Mouse (Mus musculus): ENCODE data around the gene Cd101. TPM values are rescaled to one million over a fixed set of nuclear protein-coding genes. Genes with fewer than 3 reads are reported as not detected.

Cd101 gene
- polyA plus RNA-seq, 1 experiment from 2014 or later, result 0.04 TPM

DNA sequence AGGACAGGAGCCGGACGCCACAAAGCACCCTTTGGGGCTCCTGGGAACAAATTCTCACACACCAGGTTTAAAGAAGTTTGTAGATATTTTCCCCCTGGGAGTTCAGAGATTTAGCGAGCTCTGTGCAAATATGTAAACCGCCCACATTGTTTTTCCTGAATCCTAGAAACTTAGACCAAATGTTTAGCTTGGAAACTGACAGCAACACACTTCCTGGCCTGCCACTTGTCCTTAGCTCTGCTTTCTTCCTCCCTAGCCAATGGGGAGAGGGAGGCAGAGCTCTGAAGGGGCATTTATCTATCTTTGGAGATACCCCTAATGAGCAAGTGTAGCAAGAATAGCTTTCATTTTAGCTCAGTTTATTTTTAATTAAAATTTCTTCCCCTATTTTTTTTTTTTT lies 14.1 kb downstream of the Cd101 start:
- Histone ChIP-seq H3K9ac (no peak overlapping the region), H3K9me3 (replicated peaks) (no peaks in the 10 kb centered on the region), H3K4me3 (replicated peaks) (no peak overlapping the region), H3K27ac (no peak overlapping the region), H3K4me2 (no peak overlapping the region), H3K4me1 (peaks cover 20% of the 10 kb centered on the region; the same call in 1 of the 2 replicates), H3K36me3 (no peaks in the 10 kb centered on the region), H3K27me3 (no peaks in the 10 kb centered on the region)
- WGBS, result 46% methylated on average over 4 of the region's 4 CpGs
- no peak for ATAC-seq (replicated peaks; ENCODE audit: low FRiP score)

DNA sequence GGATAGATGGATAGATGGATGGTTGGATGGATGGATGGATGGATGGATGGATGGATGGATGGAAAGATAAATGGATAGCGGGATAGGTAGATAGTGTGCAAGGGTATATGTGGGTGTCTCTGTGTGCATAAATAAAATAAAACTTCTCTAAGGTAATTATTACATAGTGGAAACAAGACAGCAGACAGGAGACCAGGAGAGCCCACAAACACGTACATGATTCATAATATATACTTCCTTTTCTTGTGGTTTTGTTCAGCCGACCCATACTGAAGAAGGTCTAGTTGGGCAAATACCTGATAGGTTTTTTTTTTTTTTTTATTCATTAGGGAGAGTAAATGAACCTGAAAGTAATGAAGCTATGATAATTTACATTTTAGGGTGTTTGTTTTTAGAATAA lies 15.8 kb downstream of the Cd101 start:
- ATAC-seq (replicated peaks; ENCODE audit: low FRiP score), result no peak
- Histone ChIP-seq H3K4me1 (peaks cover 20% of the 10 kb centered on the region; the same call in 1 of the 2 replicates), H3K27me3 (no peaks in the 10 kb centered on the region), H3K9ac (no peak overlapping the region), H3K36me3 (no peaks in the 10 kb centered on the region), H3K27ac (no peak overlapping the region), H3K9me3 (replicated peaks) (no peaks in the 10 kb centered on the region), H3K4me2 (no peak overlapping the region), H3K4me3 (replicated peaks) (no peak overlapping the region)
- WGBS, result 90% methylated on average over 3 of the region's 3 CpGs

- no peak overlapping the region for H3K27ac ChIP-seq
- H3K9me3 ChIP-seq (replicated peaks), result no peaks in the 10 kb centered on the region
- no peak for ATAC-seq (replicated peaks; ENCODE audit: low FRiP score)
- no peak overlapping the region for H3K9ac ChIP-seq
- H3K4me3 ChIP-seq (replicated peaks), result no peak overlapping the region
- no peaks in the 10 kb centered on the region for H3K27me3 ChIP-seq
- H3K4me2 ChIP-seq, result no peak overlapping the region
- H3K36me3 ChIP-seq, result no peaks in the 10 kb centered on the region
- WGBS, result 95% methylated on average over 10 of the region's 10 CpGs
- peaks cover 20% of the 10 kb centered on the region; the same call in 1 of the 2 replicates for H3K4me1 ChIP-seq
These were observed 16.4 kb downstream of the Cd101 start for GRCm38 (mm10) chr3:101013005-101013404.

- Histone ChIP-seq H3K27me3 (no peaks in the 10 kb centered on the region), H3K4me1 (peaks cover 20% of the 10 kb centered on the region; the same call in 1 of the 2 replicates), H3K27ac (no peak overlapping the region), H3K9me3 (replicated peaks) (no peaks in the 10 kb centered on the region), H3K9ac (no peak overlapping the region), H3K4me2 (no peak overlapping the region), H3K4me3 (replicated peaks) (no peak overlapping the region), H3K36me3 (no peaks in the 10 kb centered on the region)
- 88% methylated on average over 8 of the region's 8 CpGs for WGBS
- no peak for ATAC-seq (replicated peaks; ENCODE audit: low FRiP score)
These were observed 16.8 kb downstream of the Cd101 start for GRCm38 (mm10) chr3:101012597-101012996.

DNA sequence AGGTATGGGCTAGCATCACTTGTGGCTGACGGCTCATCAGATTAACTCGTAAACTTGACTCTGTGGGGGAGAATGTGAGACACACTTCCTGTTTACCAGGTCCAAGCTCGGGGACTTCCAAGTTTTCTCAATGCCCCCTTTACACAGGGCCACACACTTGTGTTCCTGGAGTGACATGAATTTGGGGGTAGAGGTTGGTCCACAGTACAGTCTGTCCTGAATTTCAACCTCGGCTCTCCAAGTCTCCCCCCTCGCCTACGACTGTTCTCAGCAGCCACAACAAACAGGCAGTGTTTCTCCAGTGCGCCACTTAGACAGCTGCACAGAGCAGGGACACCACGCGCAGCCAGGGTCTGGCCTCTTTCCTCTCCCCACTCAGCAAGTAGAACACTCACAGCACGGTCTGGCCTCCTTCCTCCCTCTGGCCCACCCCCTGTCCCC lies 17.2 kb downstream of the Cd101 start:
- H3K4me1 ChIP-seq, result peaks cover 20% of the 10 kb centered on the region; the same call in 1 of the 2 replicates
- H3K9me3 ChIP-seq (replicated peaks), result no peaks in the 10 kb centered on the region
- 52% methylated on average over 10 of the region's 10 CpGs for WGBS
- H3K9ac ChIP-seq, result no peak overlapping the region
- no peak overlapping the region for H3K4me2 ChIP-seq
- no peaks in the 10 kb centered on the region for H3K27me3 ChIP-seq
- no peak for ATAC-seq (replicated peaks; ENCODE audit: low FRiP score)
- H3K36me3 ChIP-seq, result no peaks in the 10 kb centered on the region
- H3K4me3 ChIP-seq (replicated peaks), result no peak overlapping the region
- no peak overlapping the region for H3K27ac ChIP-seq

GRCm38 (mm10) chr3:101011203-101011600 lies 18.2 kb downstream of the Cd101 start:
- Histone ChIP-seq H3K4me2 (no peak overlapping the region), H3K9ac (no peak overlapping the region), H3K4me3 (replicated peaks) (no peak overlapping the region), H3K4me1 (peaks cover 20% of the 10 kb centered on the region; the same call in 1 of the 2 replicates), H3K27me3 (no peaks in the 10 kb centered on the region), H3K27ac (no peak overlapping the region), H3K36me3 (no peaks in the 10 kb centered on the region), H3K9me3 (replicated peaks) (no peaks in the 10 kb centered on the region)
- ATAC-seq (replicated peaks; ENCODE audit: low FRiP score), result no peak
- WGBS, result 55% methylated on average over 5 of the region's 5 CpGs

GRCm38 (mm10) chr3:101010589-101011202 lies 18.7 kb downstream of the Cd101 start:
- H3K36me3 ChIP-seq, result no peaks in the 10 kb centered on the region
- ATAC-seq (replicated peaks; ENCODE audit: low FRiP score), result no peak
- no peak overlapping the region for H3K4me2 ChIP-seq
- no peak overlapping the region for H3K4me3 ChIP-seq (replicated peaks)
- no peaks in the 10 kb centered on the region for H3K27me3 ChIP-seq
- H3K9ac ChIP-seq, result no peak overlapping the region
- 92% methylated on average over 4 of the region's 4 CpGs for WGBS
- no peak overlapping the region for H3K27ac ChIP-seq
- peaks cover 15% of the 10 kb centered on the region; the same call in 1 of the 2 replicates for H3K4me1 ChIP-seq
- no peaks in the 10 kb centered on the region for H3K9me3 ChIP-seq (replicated peaks)

GRCm38 (mm10) chr3:101007112-101007782 lies 22.1 kb downstream of the Cd101 start:
- whole genome bisulfite sequencing, result 44% methylated on average over 5 of the region's 5 CpGs
- no peak overlapping the region for H3K9ac ChIP-seq
- no peaks in the 10 kb centered on the region for H3K9me3 ChIP-seq (replicated peaks)
- no peaks in the 10 kb centered on the region for H3K27me3 ChIP-seq
- H3K36me3 ChIP-seq, result no peaks in the 10 kb centered on the region
- peaks cover 3% of the 10 kb centered on the region; the same call in 1 of the 2 replicates for H3K4me1 ChIP-seq
- no peak for ATAC-seq (replicated peaks; ENCODE audit: low FRiP score)
- H3K27ac ChIP-seq, result no peak overlapping the region
- H3K4me3 ChIP-seq (replicated peaks), result no peak overlapping the region
- no peak overlapping the region for H3K4me2 ChIP-seq

- H3K36me3 ChIP-seq, result no peaks in the 10 kb centered on the region
- H3K9ac ChIP-seq, result no peak overlapping the region
- H3K27ac ChIP-seq, result no peak overlapping the region
- 74% methylated on average over 6 of the region's 6 CpGs for WGBS
- H3K27me3 ChIP-seq, result no peaks in the 10 kb centered on the region
- no peaks in the 10 kb centered on the region; the same call in 1 of the 2 replicates for H3K4me1 ChIP-seq
- no peak for ATAC-seq (replicated peaks; ENCODE audit: low FRiP score)
- no peak overlapping the region for H3K4me3 ChIP-seq (replicated peaks)
- H3K9me3 ChIP-seq (replicated peaks), result no peaks in the 10 kb centered on the region
- H3K4me2 ChIP-seq, result no peak overlapping the region
These were observed 24.0 kb downstream of the Cd101 start for GRCm38 (mm10) chr3:101005392-101005791.

- Histone ChIP-seq H3K4me3 (replicated peaks) (no peak overlapping the region), H3K4me1 (peaks cover 4% of the 10 kb centered on the region), H3K27ac (no peak overlapping the region), H3K36me3 (no peaks in the 10 kb centered on the region), H3K27me3 (no peaks in the 10 kb centered on the region), H3K9me3 (replicated peaks) (no peaks in the 10 kb centered on the region), H3K9ac (no peak overlapping the region), H3K4me2 (no peak overlapping the region)
- 86% methylated on average over 15 of the region's 15 CpGs for WGBS
- ATAC-seq (replicated peaks; ENCODE audit: low FRiP score), result no peak
These were observed 25.6 kb downstream of the Cd101 start for GRCm38 (mm10) chr3:101003575-101004356.

GRCm38 (mm10) chr3:100999732-101000131 lies 29.6 kb downstream of the Cd101 start:
- 20% methylated on average over 2 of the region's 2 CpGs for WGBS
- Histone ChIP-seq H3K4me3 (replicated peaks) (no peak overlapping the region), H3K27ac (no peak overlapping the region), H3K4me2 (no peak overlapping the region), H3K27me3 (no peaks in the 10 kb centered on the region), H3K9me3 (replicated peaks) (no peaks in the 10 kb centered on the region), H3K9ac (no peak overlapping the region), H3K4me1 (peaks cover 4% of the 10 kb centered on the region; the same call in 1 of the 2 replicates), H3K36me3 (no peaks in the 10 kb centered on the region)
- ATAC-seq (replicated peaks; ENCODE audit: low FRiP score), result no peak

DNA sequence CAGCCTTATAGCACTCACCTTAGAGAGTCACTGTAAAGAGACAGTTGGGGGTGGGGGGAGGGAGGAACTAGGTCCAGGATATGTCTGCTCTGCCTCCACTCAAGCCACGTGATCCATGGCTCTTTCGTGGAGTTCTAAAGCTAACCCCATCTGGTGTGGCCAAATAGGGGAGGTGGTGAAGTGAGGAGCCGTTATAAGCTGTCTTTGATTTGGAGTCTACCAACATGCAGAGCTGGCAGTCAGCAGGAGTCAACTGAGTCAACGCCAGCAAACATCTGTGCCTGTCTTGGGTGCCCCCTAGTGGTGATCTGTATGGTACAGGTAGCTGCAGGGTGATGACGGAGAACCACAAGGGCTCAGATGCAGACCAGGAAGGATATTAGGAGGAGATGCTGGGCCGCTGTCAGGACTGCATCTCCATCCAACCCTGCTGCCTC lies 30.4 kb downstream of the Cd101 start:
- Histone ChIP-seq H3K4me2 (peak overlapping the region; percentile 38; the same call in 1 of the 2 replicates), H3K36me3 (no peaks in the 10 kb centered on the region), H3K27ac (no peak overlapping the region), H3K9me3 (replicated peaks) (no peaks in the 10 kb centered on the region), H3K4me3 (replicated peaks) (no peak overlapping the region), H3K4me1 (peaks cover 5% of the 10 kb centered on the region), H3K27me3 (no peaks in the 10 kb centered on the region), H3K9ac (no peak overlapping the region)
- WGBS, result 23% methylated on average over 6 of the region's 6 CpGs
- ATAC-seq (replicated peaks; ENCODE audit: low FRiP score), result no peak; the same call in 1 of the 2 replicates
